Mouse (Mus musculus) ES-Bruce4 (cell line): ENCODE measurements at regions not wholly inside any gene's neighbourhood (a gene's known extent, or its start where the extent isn't known, plus 50 kb on each side); places are given as distances from the start of the nearest gene placed in this dataset.

Experiments used
- CTCF ChIP-seq: IDR thresholded peaks from one replicate; pipeline ENCODE4 v1.8.1; 2011; ENCODE audit warnings: low read depth, low read length
- EP300 ChIP-seq: IDR thresholded peaks from 2 replicates; pipeline ENCODE4 v1.6.1; 2011; ENCODE audit warnings: low read depth, low read length; ENCODE audit not compliant: insufficient read depth
- POLR2A ChIP-seq: IDR thresholded peaks from one replicate; pipeline ENCODE4 v1.8.1; 2011; ENCODE audit warnings: low read length; ENCODE audit not compliant: insufficient read depth

DNA sequence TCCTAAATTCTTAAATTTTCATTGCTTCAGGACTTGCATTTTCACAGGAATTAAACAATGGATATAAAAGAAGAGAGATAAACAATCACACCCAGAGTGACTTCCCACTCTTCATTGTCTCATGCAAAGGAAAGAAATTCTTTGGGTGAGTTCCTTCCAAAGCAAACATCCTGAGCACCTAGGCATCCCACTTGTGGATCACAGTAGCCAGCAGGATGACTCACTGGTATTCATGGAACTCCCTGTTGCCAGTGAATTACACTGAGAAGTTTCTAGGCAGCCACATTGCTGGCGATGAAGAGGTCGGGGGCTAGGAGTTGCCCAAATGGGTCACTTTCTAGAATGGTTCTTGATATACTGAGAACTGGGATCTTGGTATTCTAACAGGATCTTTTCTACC, 609.2 kb upstream of the A1bg start:
- TF ChIP-seq EP300 (no peak), CTCF (no peak), POLR2A (no peak)
